Mouse (Mus musculus) CH12.LX (cell line): ENCODE data around the gene Cfc1.

ENCODE experiments used
- E2F4 ChIP-seq: IDR thresholded peaks from 2 replicates; pipeline ENCODE4 v1.6.1; 2011; ENCODE audit warnings: low read depth, low read length, improper control_type of control experiment; ENCODE audit not compliant: insufficient replicate concordance
- ETS1 ChIP-seq: conservative IDR thresholded peaks from 2 replicates; pipeline ENCODE4 v1.6.1; 2012; ENCODE audit warnings: low read depth, mild to moderate bottlenecking, inconsistent platforms, low read length, improper control_type of control experiment, moderate library complexity
- TBP ChIP-seq: conservative IDR thresholded peaks from 2 replicates; pipeline ENCODE4 v1.6.1; 2011; ENCODE audit warnings: low read depth, low read length, improper control_type of control experiment
- ZNF384 ChIP-seq: IDR thresholded peaks from 2 replicates; pipeline ENCODE4 v1.6.1; 2012; ENCODE audit warnings: low read depth, low read length, improper control_type of control experiment, inconsistent platforms

DNA sequence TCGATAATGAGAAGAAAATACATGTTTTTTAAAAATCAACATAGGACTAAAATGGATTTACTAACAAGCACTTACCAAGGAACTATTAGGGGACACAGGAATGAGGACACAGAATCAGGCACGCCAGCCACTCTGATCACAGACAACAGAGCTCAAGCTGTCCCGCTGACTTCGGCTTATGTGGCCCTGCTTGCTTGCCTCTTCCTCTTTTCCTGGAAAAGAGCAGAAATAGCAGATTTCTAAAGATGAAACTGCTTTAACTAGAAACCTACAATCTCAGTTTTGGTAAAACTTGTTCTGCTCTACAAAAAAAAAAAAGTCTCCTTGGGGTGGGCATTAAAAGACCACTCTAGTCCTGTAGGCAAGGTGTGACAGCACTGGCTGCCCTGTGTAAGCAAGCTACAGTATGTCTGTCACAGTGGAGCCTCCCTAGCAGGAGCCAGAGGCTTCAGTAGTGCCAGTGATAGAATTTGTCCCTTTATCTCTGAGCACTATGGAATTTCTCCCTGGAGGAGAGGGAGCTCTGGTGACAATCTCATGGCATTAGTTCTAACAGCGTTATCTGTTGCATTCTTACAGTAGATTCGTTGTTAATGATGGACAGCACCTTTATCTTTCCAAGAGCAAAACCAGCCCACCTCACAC is 13.1 kb upstream of the Cfc1 start:
- TF ChIP-seq ETS1 (no peak), TBP (no peak), E2F4 (no peak), ZNF384 (no peak)
